Mouse (Mus musculus): ENCODE measurements at regions not wholly inside any gene's neighbourhood (a gene's known extent, or its start where the extent isn't known, plus 50 kb on each side); places are given as distances from the start of the nearest gene placed in this dataset.
A peak's percentile ranks its signal among the peaks of the same experiment; 100 is the strongest.

DNA sequence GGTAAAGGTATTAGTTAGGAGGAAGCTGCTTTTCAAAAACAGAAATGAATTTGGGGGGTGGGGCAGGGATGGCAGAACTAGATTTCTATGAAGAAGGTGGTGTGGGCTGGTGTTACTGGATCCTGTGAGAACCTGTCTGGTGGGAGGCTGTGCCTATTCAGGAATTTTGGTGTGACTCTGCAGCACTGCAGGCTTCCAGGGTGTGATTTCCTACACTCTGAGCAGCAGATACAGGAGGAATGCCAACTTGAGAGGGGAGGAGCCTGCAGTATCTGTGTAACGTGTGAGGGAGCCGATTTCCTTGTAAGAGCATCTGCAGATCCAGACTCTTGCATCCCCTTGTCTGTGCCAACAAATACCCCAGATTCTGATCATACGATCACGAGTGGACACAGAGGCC is 231.1 kb downstream of the Gadd45g start:
- Histone ChIP-seq H3K36me3 (ENCODE audit: control insufficient read depth, insufficient read depth, low read length) (no peaks in the 10 kb centered on the region), H3K9me3 (ENCODE audit: control insufficient read depth, low read length) (no peaks in the 10 kb centered on the region), H3K9ac (replicated peaks; ENCODE audit: low read length) (no peak overlapping the region), H3K27me3 (ENCODE audit: control insufficient read depth, insufficient read depth, low read length) (0 out of 2 replicates have a peak, but pooled peaks cover 2% of the 10 kb centered on the region), H3K4me2 (ENCODE audit: low read length) (no peak overlapping the region), H3K27ac (replicated peaks; ENCODE audit: low read depth, low read length) (no peak overlapping the region), H3K4me1 (ENCODE audit: control insufficient read depth, insufficient read depth, low read length) (no peaks in the 10 kb centered on the region), H3K4me3 (replicated peaks; ENCODE audit: low read depth, low read length) (no peak overlapping the region)
- ATAC-seq (ENCODE audit: low FRiP score, low TSS enrichment) (no peak), DNase-seq (no peak)
- 83% methylated on average over 4 of the region's 4 CpGs for WGBS

DNA sequence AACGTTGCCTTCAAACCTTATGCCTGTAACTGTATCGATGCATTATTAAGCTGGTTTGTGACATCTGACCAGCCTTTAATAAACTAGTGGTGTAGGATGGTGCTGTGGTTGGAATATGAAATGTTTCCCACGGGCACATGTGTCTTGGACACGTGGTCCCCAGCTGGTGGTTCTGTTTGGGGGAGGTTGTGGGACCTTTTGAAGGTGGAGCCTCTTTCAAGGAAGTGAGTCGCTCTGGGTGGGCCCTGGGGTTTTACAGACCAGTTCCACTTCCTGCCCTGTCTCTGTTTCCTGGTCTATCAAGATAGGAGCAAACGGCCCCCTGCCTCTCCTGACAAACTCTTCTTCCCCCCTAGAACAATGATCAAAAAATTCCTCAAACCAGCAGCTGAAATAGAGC is 232.1 kb downstream of the Gadd45g start:
- no peaks in the 10 kb centered on the region for H3K36me3 ChIP-seq (ENCODE audit: control insufficient read depth, insufficient read depth, low read length)
- H3K4me2 ChIP-seq (ENCODE audit: low read length) = no peak overlapping the region
- no peak overlapping the region for H3K9ac ChIP-seq (replicated peaks; ENCODE audit: low read length)
- H3K9me3 ChIP-seq (ENCODE audit: control insufficient read depth, low read length) = no peaks in the 10 kb centered on the region
- no peak for DNase-seq
- no peak overlapping the region for H3K27ac ChIP-seq (replicated peaks; ENCODE audit: low read depth, low read length)
- no peaks in the 10 kb centered on the region for H3K4me1 ChIP-seq (ENCODE audit: control insufficient read depth, insufficient read depth, low read length)
- 0 out of 2 replicates have a peak, but pooled peaks cover 2% of the 10 kb centered on the region for H3K27me3 ChIP-seq (ENCODE audit: control insufficient read depth, insufficient read depth, low read length)
- ATAC-seq (ENCODE audit: low FRiP score, low TSS enrichment) = no peak
- H3K4me3 ChIP-seq (replicated peaks; ENCODE audit: low read depth, low read length) = no peak overlapping the region
- 83% methylated on average over 6 of the region's 6 CpGs for WGBS

DNA sequence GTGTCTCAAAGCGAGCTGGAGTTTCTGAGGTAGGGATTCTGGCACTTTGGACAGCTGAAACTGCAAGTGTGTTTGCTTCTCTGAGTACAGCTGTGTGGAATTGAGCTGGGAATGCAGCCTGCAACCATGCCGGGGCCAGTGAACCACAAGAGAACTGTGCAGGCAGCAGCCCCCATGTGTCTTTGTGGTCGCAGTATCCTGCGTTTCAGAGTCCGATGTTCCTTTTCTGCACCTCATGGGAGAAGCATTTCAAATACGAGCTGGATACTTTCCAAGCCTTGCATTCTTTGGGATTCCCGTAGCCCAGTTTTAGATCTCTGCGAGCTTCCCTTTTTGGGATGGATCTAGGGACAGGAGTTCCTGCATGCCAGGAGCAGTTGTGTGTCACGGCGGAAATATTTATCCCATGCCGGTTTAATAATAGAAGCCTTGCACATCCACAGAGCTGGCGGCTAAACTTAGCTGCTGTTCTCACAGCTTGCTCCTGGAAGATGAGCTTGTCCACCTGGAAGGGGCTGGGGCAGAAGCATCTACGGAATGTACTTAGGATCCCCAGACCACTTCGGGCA is 233.3 kb downstream of the Gadd45g start:
- WGBS = 76% methylated on average over 14 of the region's 14 CpGs
- DNase-seq (peak; percentile 19), ATAC-seq (ENCODE audit: low FRiP score, low TSS enrichment) (no peak)
- no peaks in the 10 kb centered on the region for H3K9me3 ChIP-seq (ENCODE audit: control insufficient read depth, low read length)
- H3K4me1 ChIP-seq (ENCODE audit: control insufficient read depth, insufficient read depth, low read length) = no peaks in the 10 kb centered on the region
- H3K27me3 ChIP-seq (ENCODE audit: control insufficient read depth, insufficient read depth, low read length) = 0 out of 2 replicates have a peak, but pooled peaks cover 2% of the 10 kb centered on the region
- no peak overlapping the region for H3K9ac ChIP-seq (replicated peaks; ENCODE audit: low read length)
- no peak overlapping the region for H3K27ac ChIP-seq (replicated peaks; ENCODE audit: low read depth, low read length)
- H3K36me3 ChIP-seq (ENCODE audit: control insufficient read depth, insufficient read depth, low read length) = no peaks in the 10 kb centered on the region
- no peak overlapping the region for H3K4me2 ChIP-seq (ENCODE audit: low read length)
- H3K4me3 ChIP-seq (replicated peaks; ENCODE audit: low read depth, low read length) = no peak overlapping the region

DNA sequence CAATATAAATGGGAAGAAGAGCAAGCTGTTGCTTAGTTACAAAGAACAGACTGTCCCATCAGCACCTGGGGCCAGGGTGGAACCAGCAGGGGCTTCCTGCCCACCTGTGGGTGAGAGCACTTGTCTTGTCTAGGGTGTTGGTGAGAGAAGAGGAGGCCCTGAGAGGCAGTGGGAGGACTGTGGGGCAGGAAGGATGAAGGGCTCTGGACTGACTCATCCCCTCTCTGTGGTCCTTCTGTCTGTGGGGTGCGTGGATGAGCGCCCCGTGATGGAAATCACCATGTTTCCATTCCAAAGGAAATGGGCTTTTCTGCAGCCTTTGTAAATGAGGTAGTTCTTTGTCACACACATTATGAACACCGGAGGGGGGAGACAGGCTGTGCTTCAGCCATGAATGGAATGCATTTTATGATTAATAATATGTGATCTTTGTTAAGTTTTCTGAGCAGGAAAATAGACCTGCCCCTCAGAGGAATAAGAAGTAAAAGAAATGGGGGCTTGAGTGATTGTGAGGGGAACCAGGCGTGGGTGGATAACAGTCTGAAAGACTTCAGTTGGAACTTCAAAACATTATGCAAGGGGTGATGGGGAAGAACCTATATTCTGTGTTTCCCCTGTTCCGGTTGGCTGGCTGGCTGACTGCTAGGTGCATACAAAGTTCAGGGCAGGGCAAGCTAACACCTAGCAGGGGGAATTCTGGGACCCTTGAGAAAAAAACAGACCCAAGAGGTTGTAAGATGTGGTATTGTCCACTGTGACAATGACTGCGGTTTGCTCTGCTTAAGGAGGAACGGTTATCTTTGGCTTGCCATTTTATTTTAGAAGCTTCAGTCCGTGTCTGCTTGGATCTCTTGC is 237.3 kb downstream of the Gadd45g start:
- H3K4me1 ChIP-seq (ENCODE audit: control insufficient read depth, insufficient read depth, low read length) = no peaks in the 10 kb centered on the region
- no peaks in the 10 kb centered on the region for H3K9me3 ChIP-seq (ENCODE audit: control insufficient read depth, low read length)
- no peak overlapping the region for H3K9ac ChIP-seq (replicated peaks; ENCODE audit: low read length)
- H3K36me3 ChIP-seq (ENCODE audit: control insufficient read depth, insufficient read depth, low read length) = no peaks in the 10 kb centered on the region
- no peak overlapping the region for H3K4me2 ChIP-seq (ENCODE audit: low read length)
- DNase-seq = no peak
- no peak overlapping the region for H3K27ac ChIP-seq (replicated peaks; ENCODE audit: low read depth, low read length)
- H3K4me3 ChIP-seq (replicated peaks; ENCODE audit: low read depth, low read length) = no peak overlapping the region
- H3K27me3 ChIP-seq (ENCODE audit: control insufficient read depth, insufficient read depth, low read length) = no peaks in the 10 kb centered on the region
- WGBS = 61% methylated on average over 9 of the region's 9 CpGs
- ATAC-seq (ENCODE audit: low FRiP score, low TSS enrichment) = no peak

DNA sequence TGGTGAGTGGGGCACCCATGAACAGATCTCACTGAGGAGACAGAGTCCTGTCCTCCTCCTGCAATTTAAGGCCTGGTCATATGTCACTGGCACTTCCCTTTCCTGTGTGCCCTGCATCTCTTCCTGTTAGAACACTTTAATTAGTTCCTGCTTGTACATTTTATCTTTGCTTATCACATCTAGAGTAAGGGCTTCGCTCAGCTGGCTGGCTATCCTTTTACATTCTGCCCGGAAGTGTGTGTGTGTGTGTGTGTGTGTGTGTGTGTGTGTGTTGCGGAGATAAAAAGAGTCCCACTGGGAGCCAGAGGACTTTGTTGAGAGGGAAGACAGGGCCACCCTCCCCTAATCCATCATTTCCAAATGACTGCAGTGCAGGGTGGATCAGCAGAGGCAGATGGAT is 238.6 kb downstream of the Gadd45g start:
- 57% methylated on average over 3 of the region's 3 CpGs for WGBS
- no peak overlapping the region for H3K4me2 ChIP-seq (ENCODE audit: low read length)
- no peaks in the 10 kb centered on the region for H3K9me3 ChIP-seq (ENCODE audit: control insufficient read depth, low read length)
- H3K36me3 ChIP-seq (ENCODE audit: control insufficient read depth, insufficient read depth, low read length) = no peaks in the 10 kb centered on the region
- no peak overlapping the region for H3K27ac ChIP-seq (replicated peaks; ENCODE audit: low read depth, low read length)
- DNase-seq (no peak), ATAC-seq (ENCODE audit: low FRiP score, low TSS enrichment) (no peak)
- no peak overlapping the region for H3K9ac ChIP-seq (replicated peaks; ENCODE audit: low read length)
- H3K4me1 ChIP-seq (ENCODE audit: control insufficient read depth, insufficient read depth, low read length) = no peaks in the 10 kb centered on the region
- H3K4me3 ChIP-seq (replicated peaks; ENCODE audit: low read depth, low read length) = no peak overlapping the region
- H3K27me3 ChIP-seq (ENCODE audit: control insufficient read depth, insufficient read depth, low read length) = no peaks in the 10 kb centered on the region

DNA sequence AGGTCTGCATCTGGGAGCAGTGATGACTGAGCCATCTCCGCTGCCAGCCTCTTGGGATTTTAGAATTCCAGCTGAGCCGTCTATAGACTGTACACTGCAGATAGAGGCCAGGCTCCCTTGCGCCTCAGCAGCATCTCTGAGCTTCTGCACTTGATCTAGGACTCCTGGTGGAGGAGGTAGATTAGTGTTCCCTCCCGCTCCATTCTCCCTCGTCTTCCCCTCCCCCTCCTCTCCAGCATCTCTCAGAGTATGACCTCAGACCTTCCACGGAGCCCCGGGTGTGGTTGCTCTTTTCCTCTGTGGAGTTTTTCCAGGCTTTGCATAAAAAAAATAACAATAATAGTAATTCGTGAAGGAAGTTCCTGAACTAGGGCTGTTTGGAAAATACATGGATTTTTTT is 241.8 kb downstream of the Gadd45g start:
- DNase-seq (peak; percentile 4), ATAC-seq (ENCODE audit: low FRiP score, low TSS enrichment) (no peak)
- H3K27me3 ChIP-seq (ENCODE audit: control insufficient read depth, insufficient read depth, low read length) = no peaks in the 10 kb centered on the region
- H3K4me3 ChIP-seq (replicated peaks; ENCODE audit: low read depth, low read length) = no peak overlapping the region
- H3K9ac ChIP-seq (replicated peaks; ENCODE audit: low read length) = no peak overlapping the region
- H3K36me3 ChIP-seq (ENCODE audit: control insufficient read depth, insufficient read depth, low read length) = no peaks in the 10 kb centered on the region
- no peaks in the 10 kb centered on the region for H3K4me1 ChIP-seq (ENCODE audit: control insufficient read depth, insufficient read depth, low read length)
- H3K4me2 ChIP-seq (ENCODE audit: low read length) = no peak overlapping the region
- H3K9me3 ChIP-seq (ENCODE audit: control insufficient read depth, low read length) = no peaks in the 10 kb centered on the region
- H3K27ac ChIP-seq (replicated peaks; ENCODE audit: low read depth, low read length) = no peak overlapping the region
- WGBS = 42% methylated on average over 8 of the region's 8 CpGs

DNA sequence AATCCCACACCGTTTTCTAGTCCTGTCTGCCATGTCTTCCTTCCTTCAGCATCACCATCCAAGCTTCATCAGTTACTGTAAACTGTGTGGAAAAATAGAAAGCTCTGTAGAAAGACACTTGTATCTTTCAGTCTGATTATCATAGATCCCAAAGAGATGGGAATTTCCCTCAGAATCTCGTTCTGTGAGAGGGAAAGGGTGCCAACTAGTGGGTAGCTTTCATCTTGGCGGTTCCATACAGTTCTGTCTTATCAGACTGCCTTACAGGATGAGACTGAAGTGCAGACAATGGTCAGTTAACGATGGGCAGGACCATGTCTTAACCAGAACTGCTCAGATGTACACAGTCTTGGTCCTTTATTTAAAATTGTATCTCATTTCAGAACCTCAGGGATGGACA is 243.9 kb downstream of the Gadd45g start:
- DNase-seq = no peak

DNA sequence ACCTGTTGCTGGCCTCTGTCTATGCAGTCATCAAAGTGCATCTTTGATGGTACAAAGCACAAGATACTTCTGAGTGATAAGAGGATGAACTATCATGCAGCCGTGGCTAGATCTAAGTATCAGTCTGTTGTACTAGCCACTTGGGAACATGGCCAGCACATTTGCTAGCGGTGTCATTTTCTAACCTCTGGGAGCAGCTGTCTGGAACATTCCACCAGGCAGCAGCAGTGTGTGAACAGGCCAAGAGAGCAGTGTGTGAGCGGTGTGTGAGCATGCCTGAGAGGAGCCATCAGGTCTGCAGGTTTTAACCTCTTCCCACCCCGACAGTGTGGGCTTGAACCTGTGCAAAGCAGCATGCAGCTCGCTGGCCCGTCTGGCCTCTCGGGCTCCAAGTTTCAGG is 248.3 kb downstream of the Gadd45g start:
- Histone ChIP-seq H3K36me3 (ENCODE audit: control insufficient read depth, insufficient read depth, low read length) (no peaks in the 10 kb centered on the region), H3K4me2 (ENCODE audit: low read length) (no peak overlapping the region), H3K4me3 (replicated peaks; ENCODE audit: low read depth, low read length) (no peak overlapping the region), H3K9ac (replicated peaks; ENCODE audit: low read length) (no peak overlapping the region), H3K27ac (replicated peaks; ENCODE audit: low read depth, low read length) (no peak overlapping the region), H3K27me3 (ENCODE audit: control insufficient read depth, insufficient read depth, low read length) (no peaks in the 10 kb centered on the region), H3K4me1 (ENCODE audit: control insufficient read depth, insufficient read depth, low read length) (no peaks in the 10 kb centered on the region), H3K9me3 (ENCODE audit: control insufficient read depth, low read length) (no peaks in the 10 kb centered on the region)
- ATAC-seq (ENCODE audit: low FRiP score, low TSS enrichment) (no peak), DNase-seq (no peak)
- WGBS = 87% methylated on average over 7 of the region's 7 CpGs

More for the DNA sequence above, 243.9 kb downstream of the Gadd45g start:
- ATAC-seq (ENCODE audit: low FRiP score, low TSS enrichment) = no peak
- Histone ChIP-seq H3K4me1 (ENCODE audit: control insufficient read depth, insufficient read depth, low read length) (no peaks in the 10 kb centered on the region), H3K9ac (replicated peaks; ENCODE audit: low read length) (no peak overlapping the region), H3K4me2 (ENCODE audit: low read length) (no peak overlapping the region), H3K27me3 (ENCODE audit: control insufficient read depth, insufficient read depth, low read length) (no peaks in the 10 kb centered on the region), H3K36me3 (ENCODE audit: control insufficient read depth, insufficient read depth, low read length) (no peaks in the 10 kb centered on the region), H3K27ac (replicated peaks; ENCODE audit: low read depth, low read length) (no peak overlapping the region), H3K9me3 (ENCODE audit: control insufficient read depth, low read length) (no peaks in the 10 kb centered on the region), H3K4me3 (replicated peaks; ENCODE audit: low read depth, low read length) (no peak overlapping the region)
- WGBS = 82% methylated on average over 4 of the region's 4 CpGs

DNA sequence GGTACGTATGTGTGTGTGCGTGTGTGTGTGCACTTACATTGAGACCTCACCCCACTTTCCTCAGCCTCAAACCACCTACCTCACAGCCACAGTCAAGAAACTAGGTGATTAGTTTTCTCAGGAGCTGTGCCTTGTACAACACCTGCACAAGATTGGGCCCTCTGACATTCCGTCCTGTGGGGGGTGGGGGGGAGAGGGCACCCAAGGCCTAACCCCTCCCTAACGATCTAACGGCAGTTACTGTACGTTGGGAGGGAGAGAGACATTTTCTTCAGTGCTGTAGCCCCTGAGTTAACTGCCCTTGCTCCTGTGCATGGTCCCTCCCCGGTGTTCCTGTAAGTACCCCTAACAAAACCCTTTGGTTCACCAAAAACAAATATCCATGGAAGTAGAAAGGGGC is 250.0 kb downstream of the Gadd45g start:
- DNase-seq = no peak

More for the DNA sequence above, 250.0 kb downstream of the Gadd45g start:
- 88% methylated on average over 7 of the region's 7 CpGs for WGBS
- no peaks in the 10 kb centered on the region for H3K9me3 ChIP-seq (ENCODE audit: control insufficient read depth, low read length)
- no peak overlapping the region for H3K4me2 ChIP-seq (ENCODE audit: low read length)
- no peaks in the 10 kb centered on the region for H3K27me3 ChIP-seq (ENCODE audit: control insufficient read depth, insufficient read depth, low read length)
- H3K27ac ChIP-seq (replicated peaks; ENCODE audit: low read depth, low read length) = no peak overlapping the region
- no peak overlapping the region for H3K4me3 ChIP-seq (replicated peaks; ENCODE audit: low read depth, low read length)
- ATAC-seq (ENCODE audit: low FRiP score, low TSS enrichment) = no peak
- no peak overlapping the region for H3K9ac ChIP-seq (replicated peaks; ENCODE audit: low read length)
- H3K4me1 ChIP-seq (ENCODE audit: control insufficient read depth, insufficient read depth, low read length) = no peaks in the 10 kb centered on the region
- H3K36me3 ChIP-seq (ENCODE audit: control insufficient read depth, insufficient read depth, low read length) = no peaks in the 10 kb centered on the region
